Mouse (Mus musculus) kidney, adult 2 months (tissue): ENCODE results near the gene Hist1h2bb.
A peak's percentile ranks its signal among the peaks of the same experiment; 100 is the strongest.

ENCODE experiments used
- CTCF ChIP-seq: fragments of 200-500 bp; conservative IDR thresholded peaks from 2 replicates; pipeline ENCODE4 v1.5.1; 2011; ENCODE audit warnings: low read depth, mild to moderate bottlenecking, control low read depth, low read length, moderate library complexity, mixed read lengths; ENCODE audit not compliant: insufficient read depth, insufficient read length
- POLR2A ChIP-seq: fragments of 200-500 bp; IDR thresholded peaks from one replicate; pipeline ENCODE4 v1.6.1; 2011; ENCODE audit warnings: low read depth, low read length, control low read depth

GRCm38 (mm10) chr13:23739069-23739921 is 7.2 kb upstream of the Hist1h2bb start:
- no peak for TF ChIP-seq CTCF
- TF ChIP-seq POLR2A = peak; percentile 70
